Mouse (Mus musculus): ENCODE data around the gene Mblac2.
"Not testable (repeated sequence)": the region's sequence is repeated elsewhere in the genome, so short reads cannot be mapped to it uniquely, and the experiment has no call there.

The Mblac2 gene

GRCm38 (mm10) chr13:81710775-81711545 is at the start of gene Mblac2, which contains the start of gene Polr3g:
TSS of gene Mblac2 (plus strand) at chr13:81711341.
TSS of gene Polr3g (minus strand) at chr13:81711013.
- in situ Hi-C loops (cut with MboI, MseI): loop anchor here in 1 of 2 experiments (5.0 kb wide), 1 partner anchor 44 kb away; no protein-coding TSS in a partner anchor

GRCm38 (mm10) chr13:81663566-81664330 is 47.4 kb upstream of the Mblac2 start:
- in situ Hi-C loops (cut with MboI, MseI): no loop called here

DNA sequence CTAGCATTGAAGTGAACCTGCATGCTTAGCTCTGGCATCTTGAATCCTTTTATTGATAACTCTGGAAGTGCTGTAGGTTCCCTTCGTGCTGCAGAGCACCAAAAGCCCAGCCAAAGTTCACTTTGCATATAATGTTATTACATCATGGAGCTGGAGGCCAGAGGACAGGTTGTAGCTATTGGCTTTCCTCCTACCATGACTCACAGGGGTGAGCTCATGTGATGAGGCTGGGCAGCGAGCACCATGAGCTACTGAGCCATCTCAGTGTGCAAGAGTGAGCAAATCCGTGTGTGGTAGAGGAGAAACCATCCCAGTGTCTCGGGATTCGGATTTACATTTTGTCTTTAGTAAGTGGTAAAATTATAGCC is 46.8 kb upstream of the Mblac2 start:
- in situ Hi-C loops (cut with MboI, MseI): no loop called here

GRCm38 (mm10) chr13:81667713-81668112 is 43.4 kb upstream of the Mblac2 start:
- in situ Hi-C loops (cut with MboI, MseI): loop anchor here in 1 of 2 experiments (5.0 kb wide), 1 partner anchor 45 kb away; the partner anchor contains the start of genes Mblac2 and Polr3g

GRCm38 (mm10) chr13:81675333-81675732 is 35.8 kb upstream of the Mblac2 start:
- in situ Hi-C loops (cut with MboI, MseI): no loop called here

DNA sequence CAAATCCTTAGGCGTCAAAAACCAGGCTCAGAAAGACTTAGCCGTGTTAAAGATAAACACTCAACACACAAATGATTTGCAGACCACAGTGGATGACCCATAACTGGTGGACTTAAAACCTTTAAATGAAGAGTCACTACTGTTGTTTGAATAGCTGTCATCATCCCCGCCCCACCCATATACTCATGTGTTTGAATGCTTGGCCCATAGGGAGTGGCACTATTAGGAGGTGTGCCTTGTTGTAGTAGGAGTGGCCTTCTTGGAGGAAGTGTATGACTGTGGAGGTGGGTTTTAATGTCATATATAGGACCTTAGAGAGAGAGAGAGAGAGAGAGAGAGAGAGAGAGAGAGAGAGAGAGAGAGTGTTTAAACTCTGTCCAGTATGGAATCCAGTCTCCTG is 28.0 kb upstream of the Mblac2 start:
- in situ Hi-C loops (cut with MboI, MseI): no loop called here

GRCm38 (mm10) chr13:81684258-81684657 is 26.9 kb upstream of the Mblac2 start:
- in situ Hi-C loops (cut with MboI, MseI): no loop called here

GRCm38 (mm10) chr13:81684884-81685283 is 26.3 kb upstream of the Mblac2 start:
- in situ Hi-C loops (cut with MboI, MseI): no loop called here

GRCm38 (mm10) chr13:81689587-81689986 is 21.6 kb upstream of the Mblac2 start:
- in situ Hi-C loops (cut with MboI, MseI): no loop called here

DNA sequence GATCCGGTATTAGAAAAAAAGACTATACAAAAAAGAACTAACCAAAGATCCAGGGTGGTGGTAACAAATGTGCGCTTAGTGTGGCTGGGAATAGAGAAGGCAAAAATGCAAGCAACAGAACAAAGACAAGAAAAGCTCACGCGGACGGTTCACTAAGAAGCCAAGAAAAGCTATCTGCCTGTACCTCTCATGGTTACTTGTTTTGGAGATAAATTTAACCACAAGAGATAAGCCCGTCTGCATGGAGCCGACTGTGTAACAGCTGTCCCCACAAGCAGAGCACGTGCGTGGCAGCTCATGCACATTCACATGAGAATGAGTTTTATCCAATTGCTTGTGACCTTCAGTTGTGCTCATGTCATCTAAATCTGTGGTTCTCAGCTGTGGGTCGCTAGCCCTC is 20.7 kb upstream of the Mblac2 start:
- in situ Hi-C loops (cut with MboI, MseI): no loop called here

DNA sequence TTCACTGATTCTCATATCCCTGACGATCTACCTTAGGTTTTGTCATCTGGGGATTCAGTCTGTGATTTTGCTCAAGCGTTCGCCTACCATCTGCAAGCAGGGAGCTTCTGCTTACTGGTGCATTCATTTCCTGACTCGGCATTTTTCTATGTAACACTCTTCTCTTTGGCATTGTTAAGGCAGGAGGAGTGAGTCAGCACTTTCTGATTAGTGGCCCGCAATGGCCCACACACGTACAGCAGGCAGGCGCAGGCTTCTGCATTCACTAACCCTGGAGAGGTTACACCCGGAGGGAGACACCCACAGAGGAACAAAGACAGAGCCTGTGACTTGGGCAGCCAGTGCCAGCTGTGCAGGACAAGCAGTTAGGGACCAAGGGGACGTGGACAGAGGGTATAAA is 19.5 kb upstream of the Mblac2 start:
- in situ Hi-C loops (cut with MboI, MseI): no loop called here

DNA sequence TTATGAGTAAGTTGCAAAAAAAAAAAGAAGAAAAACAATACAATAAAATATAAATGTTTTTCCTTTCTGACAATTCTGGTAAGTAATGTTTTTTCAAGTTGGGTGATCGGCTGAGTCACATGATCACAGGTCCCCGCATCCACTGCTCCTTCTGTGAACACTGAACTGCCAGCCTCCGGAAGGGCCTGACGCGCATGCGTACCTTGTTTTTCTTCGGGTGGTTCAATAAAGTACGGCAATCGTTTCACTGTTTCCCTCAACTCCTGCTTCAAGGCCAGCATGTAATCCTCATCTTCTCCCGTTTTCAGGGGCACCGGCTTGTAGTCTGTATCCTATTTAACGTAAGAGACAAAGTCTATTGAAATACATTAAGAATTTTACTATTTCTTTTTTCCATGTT is 16.7 kb upstream of the Mblac2 start:
- in situ Hi-C loops (cut with MboI, MseI): no loop called here

- in situ Hi-C loops (cut with MboI, MseI): loop anchor here in 1 of 2 experiments (5.0 kb wide), 1 partner anchor 54 kb away; no protein-coding TSS in a partner anchor
Observed at GRCm38 (mm10) chr13:81703148-81703547, 8.0 kb upstream of the Mblac2 start.

- in situ Hi-C loops (cut with MboI, MseI): loop anchor here in 1 of 2 experiments (5.0 kb wide), 1 partner anchor 54 kb away; no protein-coding TSS in a partner anchor
Observed at GRCm38 (mm10) chr13:81703621-81704020, 7.5 kb upstream of the Mblac2 start.

GRCm38 (mm10) chr13:81706311-81706710 is 4.8 kb upstream of the Mblac2 start:
- in situ Hi-C loops (cut with MboI, MseI): no loop called here

GRCm38 (mm10) chr13:81709805-81710204 is 1.3 kb upstream of the Mblac2 start:
- in situ Hi-C loops (cut with MboI, MseI): loop anchor here in 1 of 2 experiments (5.0 kb wide), 1 partner anchor 43 kb away; no protein-coding TSS in a partner anchor

DNA sequence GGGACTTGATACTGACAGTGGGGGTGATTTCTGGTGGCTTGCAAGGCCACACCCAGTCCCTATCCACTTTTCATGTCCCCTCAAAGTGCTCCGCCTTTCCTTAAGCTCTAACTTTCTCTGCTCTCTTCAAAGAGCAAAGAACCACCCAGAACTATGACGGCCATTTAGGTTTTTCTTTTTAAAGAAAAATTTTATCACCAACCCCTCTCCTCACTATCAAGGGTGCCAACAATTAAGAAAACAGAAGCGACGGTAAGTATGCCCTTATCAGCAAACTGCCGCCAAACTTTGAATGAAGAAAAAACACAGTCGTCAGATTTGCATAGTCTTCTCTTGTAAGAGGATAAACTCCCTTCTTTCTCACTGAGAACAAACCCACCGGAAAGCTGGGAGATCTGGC is 875 bp upstream of the Mblac2 start:
- in situ Hi-C loops (cut with MboI, MseI): loop anchor here in 1 of 2 experiments (5.0 kb wide), 1 partner anchor 43 kb away; no protein-coding TSS in a partner anchor

DNA sequence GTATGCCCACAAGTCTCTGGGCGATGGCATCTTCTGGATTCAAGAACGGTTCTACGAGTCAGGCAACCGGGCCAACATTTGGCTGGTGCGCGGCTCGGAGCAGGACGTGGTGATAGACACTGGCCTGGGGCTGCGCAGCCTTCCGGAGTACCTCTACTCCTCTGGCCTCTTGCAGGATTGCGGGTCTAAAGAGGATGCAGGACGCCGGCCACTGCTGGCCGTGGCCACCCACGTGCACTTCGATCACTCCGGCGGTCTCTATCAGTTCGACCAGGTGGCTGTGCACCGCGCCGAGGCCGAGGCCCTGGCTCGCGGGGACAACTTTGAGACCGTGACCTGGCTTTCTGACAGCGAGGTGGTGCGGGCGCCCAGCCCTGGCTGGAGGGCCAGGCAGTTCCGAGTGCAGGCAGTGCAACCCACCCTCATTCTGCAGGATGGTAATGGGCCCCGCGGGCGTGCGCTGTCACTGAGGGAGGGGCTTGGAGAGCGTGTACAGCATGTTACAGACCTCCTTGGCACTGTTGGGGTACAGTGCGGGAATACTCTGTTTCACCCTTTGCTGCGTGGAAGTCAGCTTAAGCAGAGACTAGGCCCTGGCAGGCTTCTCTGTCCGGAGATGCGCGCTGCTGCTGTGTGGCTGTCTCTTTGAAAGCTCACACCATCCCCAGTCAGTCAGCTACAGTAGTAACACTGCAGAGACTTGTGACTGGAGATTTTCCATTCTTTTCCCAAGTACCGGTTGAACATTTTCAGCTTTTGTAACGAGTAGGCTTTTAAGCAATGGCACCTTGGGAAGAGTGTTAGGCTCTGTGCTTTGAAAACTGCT is 618 bp downstream of the Mblac2 start:
- in situ Hi-C loops (cut with MboI, MseI): loop anchor here in 1 of 2 experiments (5.0 kb wide), 1 partner anchor 44 kb away; no protein-coding TSS in a partner anchor

DNA sequence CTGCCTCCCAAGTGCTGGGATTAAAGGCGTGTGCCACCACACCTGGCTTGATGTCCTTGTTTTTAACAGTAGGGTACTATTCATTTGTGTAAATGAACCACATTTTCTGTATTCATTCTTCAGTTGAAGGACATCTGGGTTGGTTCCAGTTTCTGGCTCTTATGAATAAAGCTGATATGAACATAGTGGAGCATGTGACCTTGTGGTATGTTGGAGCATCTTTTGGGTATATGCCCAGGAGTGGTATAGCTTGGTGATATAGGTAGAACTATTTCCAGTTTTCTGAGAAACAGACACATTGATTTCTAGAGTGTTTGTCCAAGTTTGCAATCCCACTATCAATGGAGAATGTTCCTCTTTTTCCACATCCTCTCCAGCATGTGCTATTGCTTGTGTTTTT is 2.8 kb downstream of the Mblac2 start:
- in situ Hi-C loops (cut with MboI, MseI): loop anchor here in 1 of 2 experiments (5.0 kb wide), 1 partner anchor 47 kb away; no protein-coding TSS in a partner anchor

DNA sequence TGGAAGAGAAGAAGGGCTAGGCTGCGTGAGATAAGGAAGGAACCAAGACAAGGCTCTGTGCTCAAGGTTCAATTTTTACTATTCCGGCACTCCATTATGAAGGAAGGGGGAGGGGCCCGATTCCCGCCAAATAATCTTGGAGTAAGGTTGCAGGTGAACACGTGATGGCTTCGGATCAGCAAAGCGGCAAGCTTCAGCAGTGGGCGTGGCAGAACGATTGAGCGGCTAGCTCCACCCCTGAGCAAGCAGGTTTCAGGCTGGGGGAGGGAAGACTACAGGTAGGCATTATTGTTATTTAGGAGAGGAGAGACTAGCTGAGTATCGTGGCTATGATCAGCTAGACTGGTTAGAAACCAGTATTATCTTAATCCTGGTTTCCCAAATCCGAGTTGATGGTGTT is 17.0 kb downstream of the Mblac2 start:
- in situ Hi-C loops (cut with MboI, MseI): not testable (repeated sequence)

- in situ Hi-C loops (cut with MboI, MseI): no loop called here
Observed at GRCm38 (mm10) chr13:81729102-81729501, 18.0 kb downstream of the Mblac2 start.

Data from T-helper 17 cell (primary cell).